In genomic region chr11:58330276-58331148, GRCm38 (mm10) we compare ENCODE assay signal across 8 mouse cellular contexts. TPM values are rescaled to one million over a fixed set of nuclear protein-coding genes. Genes with fewer than 3 reads are reported as not detected.
DNase-seq lines count a peak whose midpoint lies in the region; ATAC-seq lines count a peak whose summit lies in the region.

Gene Zfp672 (minus strand): TSS chr11:58330339.
Gene Sh3bp5l (plus strand): TSS chr11:58330724.

- H3K27ac ChIP-seq in hindbrain, embryonic 12.5 days = peak within 1 kb of the TSS; percentile 76

- H3K4me1 ChIP-seq in hindbrain, embryonic 12.5 days = peaks cover 32% of the 10 kb centered on the region

- peaks cover 40% of the 10 kb centered on the region for H3K36me3 ChIP-seq in hindbrain, embryonic 12.5 days

- H3K4me2 ChIP-seq in hindbrain, embryonic 12.5 days (replicated peaks) = peak within 1 kb of the TSS; percentile 92

- ATAC-seq in hindbrain, embryonic 12.5 days (ENCODE audit: low FRiP score) = peak; percentile 96

- under 1% methylated on average over 52 of the region's 52 CpGs for WGBS in hindbrain, embryonic 12.5 days

- H3K9me3 ChIP-seq in hindbrain, embryonic 12.5 days (replicated peaks) = no peaks in the 10 kb centered on the region

- peak; percentile 94 for DNase-seq in NIH3T3 (ENCODE audit: low read depth)
- peak; percentile 93 for DNase-seq in cerebellum, adult 9-11 months
- DNase-seq in frontal cortex, postnatal 10 days (ENCODE audit: low spot score in 2 of 2) = peak; percentile 86 to 87
- peak; percentile 95 to 96 for DNase-seq in layer of hippocampus, postnatal 14 days (ENCODE audit: low spot score in 2 of 2)
- peak; percentile 91 for DNase-seq in lung, postnatal 14 days
- peak; percentile 85 for DNase-seq in retina, adult 2 months (ENCODE audit: low read depth, low spot score)
- DNase-seq in thymus, postnatal 36 days = peak; percentile 82 to 85

- peak within 1 kb of the TSS; percentile 83 for H3K4me3 ChIP-seq in hindbrain, embryonic 12.5 days

- H3K9ac ChIP-seq in hindbrain, embryonic 12.5 days = peak within 1 kb of the TSS; percentile 90

- H3K27me3 ChIP-seq in hindbrain, embryonic 12.5 days = no peaks in the 10 kb centered on the region

RNA-seq across cellular contexts. Expression of gene Zfp672, which starts in this region (rescaled TPM):
- polyA plus RNA-seq in hindbrain, embryonic 12.5 days (2016; fragmentation: Nextera tagmentation; extraction: Ambion mirVana) = 34.1 and 39.4 TPM in 2 replicates
- 10 to 100 TPM; 47.7 to 52.0 TPM for total RNA-seq in layer of hippocampus, postnatal 14 days (2021)

RNA-seq across cellular contexts. Expression of gene Sh3bp5l, which starts in this region (rescaled TPM):
- 49.1 and 50.7 TPM in 2 replicates for polyA plus RNA-seq in hindbrain, embryonic 12.5 days (2016; fragmentation: Nextera tagmentation; extraction: Ambion mirVana)
- total RNA-seq in layer of hippocampus, postnatal 14 days (2021) = 10 to 100 TPM; 67.1 to 69.3 TPM

Comparison
In these comparisons a context has a peak if more than half of its experiments do, and no peak if none do; other contexts are left out.
1. Peak in every context shown above with its lines: DNase-seq, ATAC-seq, H3K4me3 ChIP-seq and H3K27ac ChIP-seq.